Mouse (Mus musculus): ENCODE measurements at regions not wholly inside any gene's neighbourhood (a gene's known extent, or its start where the extent isn't known, plus 50 kb on each side); places are given as distances from the start of the nearest gene placed in this dataset.
"Not testable (repeated sequence)": the region's sequence is repeated elsewhere in the genome, so short reads cannot be mapped to it uniquely, and the experiment has no call there.

- no peak overlapping the region for H3K4me2 ChIP-seq (ENCODE audit: low read length)
- no peak overlapping the region for H3K9ac ChIP-seq (ENCODE audit: low read length)
- H3K27ac ChIP-seq (ENCODE audit: low read depth, low read length): no peak overlapping the region
- 92% methylated on average over 5 of the region's 5 CpGs for WGBS
- H3K4me3 ChIP-seq (ENCODE audit: low read depth, low read length): no peak overlapping the region
- H3K9me3 ChIP-seq (replicated peaks; ENCODE audit: control insufficient read depth, low read length): no peaks in the 10 kb centered on the region
- ATAC-seq: no peak
- no peaks in the 10 kb centered on the region for H3K27me3 ChIP-seq (replicated peaks; ENCODE audit: control insufficient read depth, insufficient read depth, low read length)
- DNase-seq (ENCODE audit: low spot score): no peak
- no peaks in the 10 kb centered on the region for H3K4me1 ChIP-seq (ENCODE audit: control insufficient read depth, insufficient read depth, low read length)
- no peaks in the 10 kb centered on the region for H3K36me3 ChIP-seq (ENCODE audit: control insufficient read depth, insufficient read depth, low read length)
These were observed 110.7 kb upstream of the Ptgfr start for GRCm38 (mm10) chr3:151948015-151948645.

- no peak for DNase-seq (ENCODE audit: low spot score)
- Histone ChIP-seq H3K4me1 (ENCODE audit: control insufficient read depth, insufficient read depth, low read length) (no peaks in the 10 kb centered on the region), H3K27ac (ENCODE audit: low read depth, low read length) (no peak overlapping the region), H3K36me3 (ENCODE audit: control insufficient read depth, insufficient read depth, low read length) (no peaks in the 10 kb centered on the region), H3K9me3 (replicated peaks; ENCODE audit: control insufficient read depth, low read length) (no peaks in the 10 kb centered on the region), H3K27me3 (replicated peaks; ENCODE audit: control insufficient read depth, insufficient read depth, low read length) (no peaks in the 10 kb centered on the region), H3K4me3 (ENCODE audit: low read depth, low read length) (no peak overlapping the region), H3K4me2 (ENCODE audit: low read length) (no peak overlapping the region), H3K9ac (ENCODE audit: low read length) (no peak overlapping the region)
- WGBS: 92% methylated on average over 3 of the region's 3 CpGs
- ATAC-seq: no peak
These were observed 108.5 kb upstream of the Ptgfr start for GRCm38 (mm10) chr3:151945916-151946315.

GRCm38 (mm10) chr3:151943542-151943941 is 106.1 kb upstream of the Ptgfr start:
- no peak overlapping the region for H3K9ac ChIP-seq (ENCODE audit: low read length)
- no peaks in the 10 kb centered on the region for H3K9me3 ChIP-seq (replicated peaks; ENCODE audit: control insufficient read depth, low read length)
- no peak overlapping the region for H3K4me2 ChIP-seq (ENCODE audit: low read length)
- H3K27ac ChIP-seq (ENCODE audit: low read depth, low read length): no peak overlapping the region
- no peak overlapping the region for H3K4me3 ChIP-seq (ENCODE audit: low read depth, low read length)
- H3K36me3 ChIP-seq (ENCODE audit: control insufficient read depth, insufficient read depth, low read length): no peaks in the 10 kb centered on the region
- DNase-seq (ENCODE audit: low spot score) (no peak), ATAC-seq (no peak)
- no peaks in the 10 kb centered on the region for H3K27me3 ChIP-seq (replicated peaks; ENCODE audit: control insufficient read depth, insufficient read depth, low read length)
- 76% methylated on average over 3 of the region's 3 CpGs for WGBS
- no peaks in the 10 kb centered on the region for H3K4me1 ChIP-seq (ENCODE audit: control insufficient read depth, insufficient read depth, low read length)

- Histone ChIP-seq H3K4me3 (ENCODE audit: low read depth, low read length) (no peak overlapping the region), H3K27me3 (replicated peaks; ENCODE audit: control insufficient read depth, insufficient read depth, low read length) (no peaks in the 10 kb centered on the region), H3K4me2 (ENCODE audit: low read length) (no peak overlapping the region), H3K4me1 (ENCODE audit: control insufficient read depth, insufficient read depth, low read length) (no peaks in the 10 kb centered on the region), H3K27ac (ENCODE audit: low read depth, low read length) (no peak overlapping the region), H3K36me3 (ENCODE audit: control insufficient read depth, insufficient read depth, low read length) (no peaks in the 10 kb centered on the region), H3K9ac (ENCODE audit: low read length) (no peak overlapping the region), H3K9me3 (replicated peaks; ENCODE audit: control insufficient read depth, low read length) (no peaks in the 10 kb centered on the region)
- WGBS: 90% methylated on average over 2 of the region's 2 CpGs
- ATAC-seq (no peak), DNase-seq (ENCODE audit: low spot score) (no peak)
These were observed 101.1 kb upstream of the Ptgfr start for GRCm38 (mm10) chr3:151938472-151939029.

GRCm38 (mm10) chr3:151931656-151932055 is 94.2 kb upstream of the Ptgfr start:
- no peak overlapping the region for H3K9ac ChIP-seq (ENCODE audit: low read length)
- no peak for DNase-seq (ENCODE audit: low spot score)
- no peak for ATAC-seq
- H3K27me3 ChIP-seq (replicated peaks; ENCODE audit: control insufficient read depth, insufficient read depth, low read length): no peaks in the 10 kb centered on the region
- H3K4me3 ChIP-seq (ENCODE audit: low read depth, low read length): no peak overlapping the region
- H3K36me3 ChIP-seq (ENCODE audit: control insufficient read depth, insufficient read depth, low read length): no peaks in the 10 kb centered on the region
- H3K4me1 ChIP-seq (ENCODE audit: control insufficient read depth, insufficient read depth, low read length): no peaks in the 10 kb centered on the region
- 0 out of 2 replicates have a peak, but pooled peaks cover 2% of the 10 kb centered on the region for H3K9me3 ChIP-seq (replicated peaks; ENCODE audit: control insufficient read depth, low read length)
- no peak overlapping the region for H3K4me2 ChIP-seq (ENCODE audit: low read length)
- H3K27ac ChIP-seq (ENCODE audit: low read depth, low read length): no peak overlapping the region

GRCm38 (mm10) chr3:151931096-151931495 is 93.7 kb upstream of the Ptgfr start:
- Histone ChIP-seq H3K4me1 (ENCODE audit: control insufficient read depth, insufficient read depth, low read length) (no peaks in the 10 kb centered on the region), H3K27ac (ENCODE audit: low read depth, low read length) (no peak overlapping the region), H3K4me3 (ENCODE audit: low read depth, low read length) (no peak overlapping the region), H3K9ac (ENCODE audit: low read length) (no peak overlapping the region), H3K36me3 (ENCODE audit: control insufficient read depth, insufficient read depth, low read length) (no peaks in the 10 kb centered on the region), H3K4me2 (ENCODE audit: low read length) (no peak overlapping the region), H3K27me3 (replicated peaks; ENCODE audit: control insufficient read depth, insufficient read depth, low read length) (no peaks in the 10 kb centered on the region), H3K9me3 (replicated peaks; ENCODE audit: control insufficient read depth, low read length) (0 out of 2 replicates have a peak, but pooled peaks cover 2% of the 10 kb centered on the region)
- 84% methylated on average over 3 of the region's 3 CpGs for WGBS
- DNase-seq (ENCODE audit: low spot score) (no peak), ATAC-seq (no peak)

GRCm38 (mm10) chr3:151914010-151914513 is 76.6 kb upstream of the Ptgfr start:
- H3K27ac ChIP-seq (ENCODE audit: low read depth, low read length): no peak overlapping the region
- WGBS: 47% methylated on average over 13 of the region's 13 CpGs

GRCm38 (mm10) chr3:151912292-151912691 is 74.9 kb upstream of the Ptgfr start:
- H3K36me3 ChIP-seq (ENCODE audit: control insufficient read depth, insufficient read depth, low read length); DNase-seq (ENCODE audit: low spot score): not testable (repeated sequence)
- 86% methylated on average over 11 of the region's 11 CpGs for WGBS

More at GRCm38 (mm10) chr3:151914010-151914513, 76.6 kb upstream of the Ptgfr start:
- H3K9ac ChIP-seq (ENCODE audit: low read length): no peak overlapping the region
- H3K4me2 ChIP-seq (ENCODE audit: low read length): no peak overlapping the region
- H3K9me3 ChIP-seq (replicated peaks; ENCODE audit: control insufficient read depth, low read length): no peaks in the 10 kb centered on the region
- no peaks in the 10 kb centered on the region for H3K36me3 ChIP-seq (ENCODE audit: control insufficient read depth, insufficient read depth, low read length)
- ATAC-seq: peak; percentile 93
- no peaks in the 10 kb centered on the region for H3K27me3 ChIP-seq (replicated peaks; ENCODE audit: control insufficient read depth, insufficient read depth, low read length)
- peak; percentile 82 for DNase-seq (ENCODE audit: low spot score)
- H3K4me3 ChIP-seq (ENCODE audit: low read depth, low read length): no peak overlapping the region
- no peaks in the 10 kb centered on the region for H3K4me1 ChIP-seq (ENCODE audit: control insufficient read depth, insufficient read depth, low read length)

GRCm38 (mm10) chr3:151910851-151911250 is 73.4 kb upstream of the Ptgfr start:
- ATAC-seq: no peak

More at GRCm38 (mm10) chr3:151912292-151912691, 74.9 kb upstream of the Ptgfr start:
- not testable (repeated sequence) for H3K4me1 ChIP-seq (ENCODE audit: control insufficient read depth, insufficient read depth, low read length); ATAC-seq; H3K9me3 ChIP-seq (replicated peaks; ENCODE audit: control insufficient read depth, low read length); H3K4me2 ChIP-seq (ENCODE audit: low read length); H3K9ac ChIP-seq (ENCODE audit: low read length); H3K27me3 ChIP-seq (replicated peaks; ENCODE audit: control insufficient read depth, insufficient read depth, low read length); H3K27ac ChIP-seq (ENCODE audit: low read depth, low read length); H3K4me3 ChIP-seq (ENCODE audit: low read depth, low read length)

More at GRCm38 (mm10) chr3:151910851-151911250, 73.4 kb upstream of the Ptgfr start:
- Histone ChIP-seq H3K36me3 (ENCODE audit: control insufficient read depth, insufficient read depth, low read length) (no peaks in the 10 kb centered on the region), H3K4me2 (ENCODE audit: low read length) (no peak overlapping the region), H3K4me1 (ENCODE audit: control insufficient read depth, insufficient read depth, low read length) (no peaks in the 10 kb centered on the region), H3K9ac (ENCODE audit: low read length) (no peak overlapping the region), H3K27ac (ENCODE audit: low read depth, low read length) (no peak overlapping the region), H3K27me3 (replicated peaks; ENCODE audit: control insufficient read depth, insufficient read depth, low read length) (no peaks in the 10 kb centered on the region), H3K4me3 (ENCODE audit: low read depth, low read length) (no peak overlapping the region), H3K9me3 (replicated peaks; ENCODE audit: control insufficient read depth, low read length) (no peaks in the 10 kb centered on the region)
- no peak for DNase-seq (ENCODE audit: low spot score)
- 93% methylated on average over 2 of the region's 2 CpGs for WGBS
